Mouse (Mus musculus) brain, embryonic 14.5 days (tissue): ENCODE data around the gene Catsperg1.

Experiments
- CTCF ChIP-seq: fragments of 200-500 bp; IDR thresholded peaks from 2 replicates; pipeline ENCODE4 v1.5.1; 2012; ENCODE audit warnings: inconsistent platforms, mild to moderate bottlenecking, moderate library complexity, borderline replicate concordance; ENCODE audit not compliant: insufficient read depth, insufficient read length; ENCODE audit errors: extremely low read depth
- POLR2A ChIP-seq: fragments of 200-500 bp; IDR thresholded peaks from 2 replicates; pipeline ENCODE4 v1.6.1; 2012; ENCODE audit warnings: mild to moderate bottlenecking, inconsistent platforms, borderline replicate concordance; ENCODE audit not compliant: poor library complexity, insufficient read depth, insufficient read length, severe bottlenecking; ENCODE audit errors: extremely low read depth

- TF ChIP-seq CTCF (no peak), POLR2A (no peak)
These were observed 65.1 kb downstream of the Catsperg1 start for GRCm38 (mm10) chr7:29148771-29149170.
